Mouse (Mus musculus): ENCODE results near the gene Prkra.
"Not testable (repeated sequence)": the region's sequence is repeated elsewhere in the genome, so short reads cannot be mapped to it uniquely, and the experiment has no call there.

The Prkra gene

DNA sequence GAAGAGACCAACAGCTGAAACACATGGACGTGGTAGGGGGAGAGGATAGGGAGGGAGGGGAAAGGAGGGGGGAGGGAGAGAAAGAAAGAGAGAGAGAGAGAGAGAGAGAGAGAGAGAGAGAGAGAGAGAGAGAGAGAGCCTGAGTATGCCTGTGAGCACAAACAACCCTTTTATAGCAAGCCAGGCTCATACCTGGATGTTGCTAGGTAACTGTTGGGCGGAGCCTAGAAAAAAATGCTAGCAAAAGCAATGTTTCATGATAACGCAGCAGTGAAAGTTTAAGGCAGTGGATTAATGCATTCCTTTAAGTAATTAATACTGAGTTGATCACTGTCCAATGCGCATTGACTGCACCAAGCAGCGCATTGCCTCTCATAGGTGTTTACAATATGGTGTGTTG lies 6.8 kb upstream of the Prkra start:
- DNase-seq, result no peak

DNA sequence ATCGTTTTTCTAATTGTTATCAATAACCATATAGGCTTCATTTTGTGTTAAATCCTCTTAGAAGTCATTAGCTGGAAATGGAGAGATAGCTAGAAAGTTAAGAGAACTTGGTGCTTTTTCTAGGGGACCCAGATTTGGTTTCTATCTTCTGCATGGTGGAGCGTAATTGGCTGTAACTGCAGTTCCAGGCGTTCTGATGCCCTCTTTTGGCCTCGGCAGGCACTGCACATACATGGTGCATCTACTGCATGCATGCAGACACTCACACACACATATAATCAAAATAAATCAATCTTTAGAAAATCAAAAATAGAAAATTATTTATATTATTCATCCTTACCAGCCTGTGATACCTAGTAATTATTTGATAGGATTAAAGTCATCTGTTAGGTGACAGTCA lies 5.3 kb upstream of the Prkra start:
- no peak for DNase-seq

DNA sequence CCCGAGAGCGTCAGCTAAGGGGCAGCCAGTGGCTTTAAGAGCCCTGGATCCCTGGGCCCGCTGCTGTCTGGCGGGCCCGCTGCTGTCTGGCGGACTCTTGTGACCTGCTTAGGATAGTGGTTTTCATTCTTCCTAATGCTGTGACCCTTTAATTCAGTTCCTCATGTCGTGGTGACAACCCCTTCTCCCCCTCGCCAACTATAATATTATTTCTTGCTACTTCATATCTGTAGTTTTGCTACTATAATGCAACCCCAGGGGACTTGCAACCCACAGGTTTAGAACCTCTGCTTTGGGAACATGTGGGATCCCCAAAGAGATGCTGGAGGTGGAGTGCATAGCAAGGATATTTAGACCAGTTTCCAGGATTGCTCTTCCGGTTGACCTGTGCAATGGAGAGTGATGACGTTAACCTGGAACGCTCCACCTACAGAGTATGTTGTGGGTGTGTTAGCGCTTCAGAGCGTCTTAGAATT lies 889 bp upstream of the Prkra start:
- peak; percentile 44 for DNase-seq

DNA sequence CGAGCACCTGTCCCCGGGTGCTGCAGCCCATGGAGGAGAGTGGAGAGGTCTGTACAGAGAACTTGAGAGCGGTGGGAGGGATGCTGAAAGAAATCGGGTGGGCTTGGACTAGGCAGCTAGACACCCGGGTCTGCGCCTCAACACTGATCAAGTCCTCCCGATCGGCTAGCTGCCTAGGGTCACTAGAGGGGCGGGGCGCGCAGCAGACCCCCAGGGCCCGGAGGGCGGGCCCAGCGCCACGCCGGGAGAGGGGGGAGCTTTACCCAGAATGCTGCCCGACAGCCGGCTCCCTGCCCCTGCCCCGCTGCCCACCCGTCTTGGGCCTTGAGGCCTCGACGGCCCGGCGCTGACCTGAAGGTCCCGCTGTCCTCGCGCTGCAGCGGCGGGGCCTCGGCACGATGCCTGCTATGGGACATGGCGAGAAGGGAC lies 360 bp downstream of the Prkra start:
- DNase-seq, result no peak

DNA sequence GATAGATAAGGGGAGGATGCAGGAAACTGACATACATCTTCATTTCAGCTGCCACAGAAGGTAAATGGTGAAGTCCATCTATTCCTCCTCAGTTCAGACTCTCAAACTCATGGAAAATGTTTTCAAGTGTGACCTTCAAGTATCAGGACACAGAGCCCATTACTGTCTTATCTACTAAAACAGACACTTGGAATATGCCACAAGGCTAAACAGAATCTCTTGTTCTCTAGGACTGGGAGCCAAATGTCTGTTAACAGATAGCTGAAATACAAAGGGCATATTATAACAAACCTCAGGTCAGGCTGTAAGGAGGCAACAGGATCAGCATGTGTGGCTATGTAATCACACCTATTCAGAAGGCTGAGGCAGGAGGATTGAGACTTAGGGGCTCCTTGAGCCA lies 4.0 kb downstream of the Prkra start:
- DNase-seq, result no peak

DNA sequence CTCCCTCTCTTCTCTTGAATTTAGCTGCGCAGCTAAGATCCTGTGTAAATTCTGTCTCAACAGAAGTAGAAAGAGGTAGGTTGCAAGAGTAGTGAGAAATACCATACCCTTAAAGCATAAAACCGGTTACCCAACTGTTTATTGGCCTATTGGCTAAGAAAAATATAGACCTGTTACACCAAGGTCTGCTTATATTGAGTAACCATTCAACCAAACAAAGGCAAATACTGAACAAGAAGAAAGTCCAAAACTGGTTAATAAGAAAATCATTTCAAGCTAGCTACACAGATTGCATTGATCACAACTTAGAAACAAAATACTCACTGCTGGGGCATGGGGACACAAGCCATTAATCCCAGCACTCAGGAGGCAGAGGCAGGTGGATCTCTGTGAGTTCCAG lies 8.2 kb downstream of the Prkra start:
- no peak for DNase-seq

DNA sequence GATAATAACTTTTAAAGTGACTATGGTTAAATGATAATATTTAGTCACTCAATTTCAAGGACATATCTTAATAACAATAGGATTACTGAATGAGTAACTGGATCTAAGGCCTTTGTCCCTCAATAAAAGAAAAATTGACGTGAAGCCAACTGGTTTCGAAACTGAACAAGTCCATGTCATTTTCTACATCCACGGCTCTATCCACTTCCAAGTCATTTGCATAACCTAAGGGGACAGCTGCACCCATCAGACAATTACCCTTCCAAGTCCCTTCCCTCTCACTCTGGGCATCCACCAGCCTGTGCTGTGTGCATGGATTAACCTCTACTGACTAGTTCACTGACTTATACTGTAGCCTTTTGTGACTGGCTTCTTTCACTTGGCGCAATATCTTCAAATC lies 16.2 kb downstream of the Prkra start:
- no peak for DNase-seq

DNA sequence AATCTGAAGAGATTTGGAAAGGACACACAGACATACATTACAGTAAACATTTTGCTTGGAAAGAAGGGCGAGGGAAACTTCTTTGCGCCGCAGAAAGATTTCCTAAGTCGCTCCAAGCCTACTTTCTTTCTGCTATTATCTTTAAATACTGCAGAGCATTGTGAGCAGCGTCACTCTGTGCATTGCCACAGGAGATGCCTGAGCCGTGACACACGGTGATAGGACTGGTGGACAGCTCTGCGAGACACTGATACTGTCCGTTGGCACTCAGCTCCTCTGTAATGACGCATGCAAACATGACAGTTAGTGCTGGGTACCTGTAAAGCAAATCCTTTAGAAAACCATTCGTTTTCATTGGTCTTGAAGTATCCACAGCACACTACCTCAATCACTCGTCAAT lies 17.5 kb downstream of the Prkra start:
- DNase-seq, result no peak

DNA sequence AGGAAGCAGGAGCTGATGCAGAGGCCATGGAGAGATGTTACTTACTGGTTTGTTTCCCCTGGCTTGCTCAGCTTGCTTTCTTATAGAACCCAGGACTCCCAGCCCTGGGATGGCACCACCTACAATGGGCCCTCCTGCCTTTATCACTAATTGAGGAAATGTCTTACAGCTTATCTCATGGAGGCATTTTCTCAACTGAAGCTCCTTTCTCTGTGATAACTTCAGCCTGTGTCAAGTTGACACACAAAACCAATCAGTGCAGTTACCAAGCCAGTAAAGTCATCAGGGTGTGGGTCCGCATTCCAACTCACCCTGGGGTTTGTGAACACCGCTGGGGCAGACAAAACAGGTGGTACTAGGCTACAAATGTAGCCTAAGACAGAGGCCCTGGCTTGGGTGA lies 25.5 kb downstream of the Prkra start:
- DNase-seq, result not testable (repeated sequence)

DNA sequence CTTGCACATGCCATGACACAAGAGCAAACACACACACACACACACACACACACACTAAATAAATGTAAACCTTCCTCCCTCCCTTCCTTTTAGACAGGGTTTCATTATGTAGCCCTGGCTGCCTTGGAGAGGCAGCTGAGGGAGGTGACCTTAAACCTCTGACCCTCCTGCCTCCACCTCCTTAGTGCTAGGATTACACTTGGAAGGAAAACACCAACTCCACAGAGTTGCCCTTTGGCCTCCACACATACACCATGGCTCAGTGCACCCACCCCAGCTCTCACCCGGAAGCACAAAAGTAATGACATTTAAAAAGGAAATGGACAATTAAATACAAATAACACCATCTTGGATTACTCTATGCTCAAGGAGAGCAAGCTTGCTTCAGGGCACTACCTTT lies 26.1 kb downstream of the Prkra start:
- DNase-seq, result no peak

DNA sequence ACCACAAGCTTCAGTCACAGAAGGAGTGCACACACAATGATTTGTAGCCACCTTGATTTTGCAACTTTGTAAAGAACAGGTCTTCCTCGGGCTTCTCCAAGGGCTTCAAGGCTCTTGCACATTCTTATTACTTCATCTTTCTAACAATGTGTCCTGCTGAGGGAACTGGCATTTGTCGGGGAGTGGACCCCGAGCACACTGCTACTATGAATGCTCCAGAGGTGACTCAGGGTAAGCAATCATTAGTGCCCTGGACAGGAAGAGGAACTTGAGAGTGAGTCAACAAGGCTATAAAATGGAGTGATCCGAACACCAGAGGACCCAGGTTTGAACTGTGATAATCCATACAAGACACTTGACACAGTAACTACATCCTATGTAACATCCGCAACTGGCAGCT lies 27.6 kb downstream of the Prkra start:
- no peak for DNase-seq

DNA sequence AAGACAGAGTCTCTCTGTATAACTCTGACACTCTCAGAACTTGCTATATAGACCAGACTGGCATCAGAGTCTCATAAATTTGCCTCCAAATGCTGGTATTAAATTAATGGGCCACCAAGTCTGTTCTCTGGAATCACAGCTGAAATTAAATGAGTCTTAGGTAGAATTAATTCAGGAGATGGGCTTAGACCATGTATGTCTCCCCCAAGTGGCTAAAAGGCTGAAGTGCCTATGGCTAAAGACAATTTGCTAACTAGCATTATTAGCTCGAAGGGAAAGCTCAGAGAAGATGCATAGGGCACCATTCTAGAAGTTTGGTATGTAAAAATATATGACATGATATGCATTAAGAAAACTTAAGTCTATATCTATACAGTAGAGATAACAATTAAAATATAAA lies 29.7 kb downstream of the Prkra start:
- DNase-seq, result no peak

DNA sequence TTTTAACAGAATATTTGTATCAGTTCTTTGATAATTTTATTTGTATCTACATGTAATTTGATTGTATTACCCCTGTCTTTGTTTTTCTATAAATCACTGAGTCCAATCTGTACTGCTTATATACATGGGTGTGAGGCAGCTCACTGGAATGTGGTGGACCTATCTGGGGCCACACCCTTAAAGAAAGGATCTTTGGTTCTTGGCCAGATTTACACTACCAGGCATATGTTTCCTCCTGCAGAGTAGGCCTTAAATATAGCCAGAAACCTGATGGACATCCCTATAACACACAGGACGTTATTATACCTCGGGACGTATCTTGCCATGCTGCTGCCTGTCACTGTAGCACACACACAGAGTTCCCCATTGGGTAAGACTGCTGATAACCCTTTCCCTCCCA lies 35.8 kb downstream of the Prkra start:
- no peak for DNase-seq

DNA sequence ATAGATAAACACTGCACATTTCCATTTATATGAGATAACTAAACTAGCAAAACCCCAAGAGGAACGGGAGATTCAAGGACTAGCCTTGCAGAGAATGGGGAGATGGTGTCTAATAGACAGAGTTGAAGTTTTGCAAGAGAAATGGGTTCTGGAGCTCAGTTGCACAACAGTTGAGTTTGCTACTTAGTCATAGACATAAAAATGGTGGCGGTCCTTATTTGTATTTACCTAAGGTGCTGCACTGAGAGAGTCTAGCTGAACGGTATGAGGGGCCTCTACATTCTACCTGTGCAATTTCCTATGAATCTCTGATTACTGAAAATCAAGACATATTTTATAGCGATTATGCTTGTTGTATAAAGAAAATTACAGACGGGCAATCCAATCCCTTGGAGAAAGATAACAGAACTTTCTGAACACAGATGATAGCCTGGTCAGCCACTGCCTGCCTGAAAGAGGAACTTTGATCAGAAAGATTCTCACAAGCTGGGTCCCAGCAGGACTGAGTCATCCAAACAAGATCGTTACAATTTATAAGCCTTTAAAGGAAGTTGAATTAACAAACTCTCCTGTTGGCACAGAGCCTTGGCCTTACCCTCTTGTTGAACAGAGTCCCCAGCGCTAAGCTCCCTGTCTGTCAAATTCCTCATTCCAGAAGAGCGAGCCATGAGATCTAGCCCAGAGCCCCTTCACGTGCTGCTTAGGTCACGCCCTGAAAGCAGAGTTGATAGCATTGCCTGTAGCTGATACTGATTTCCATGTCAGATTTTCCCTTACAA lies 37.3 kb downstream of the Prkra start:
- no peak for DNase-seq

DNA sequence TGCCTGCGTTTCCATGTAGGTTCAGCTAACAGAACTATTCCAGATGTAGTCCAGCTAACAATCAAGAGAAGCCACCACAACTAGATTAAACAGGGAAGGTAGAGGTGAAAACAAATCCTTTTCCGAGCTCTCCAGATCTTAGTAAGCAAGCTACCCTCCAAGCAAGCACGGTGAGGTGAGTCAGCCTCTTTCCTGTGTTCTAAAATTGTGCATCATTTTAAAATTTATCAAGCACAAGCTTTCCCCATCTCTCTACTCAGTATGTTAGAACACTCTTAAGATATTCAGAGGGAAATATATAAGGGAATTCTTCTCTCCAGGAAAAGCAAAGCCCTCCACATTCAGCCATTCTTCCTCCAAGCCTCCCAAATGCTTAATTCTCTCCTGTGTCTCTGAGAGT lies 41.1 kb downstream of the Prkra start:
- no peak for DNase-seq

DNA sequence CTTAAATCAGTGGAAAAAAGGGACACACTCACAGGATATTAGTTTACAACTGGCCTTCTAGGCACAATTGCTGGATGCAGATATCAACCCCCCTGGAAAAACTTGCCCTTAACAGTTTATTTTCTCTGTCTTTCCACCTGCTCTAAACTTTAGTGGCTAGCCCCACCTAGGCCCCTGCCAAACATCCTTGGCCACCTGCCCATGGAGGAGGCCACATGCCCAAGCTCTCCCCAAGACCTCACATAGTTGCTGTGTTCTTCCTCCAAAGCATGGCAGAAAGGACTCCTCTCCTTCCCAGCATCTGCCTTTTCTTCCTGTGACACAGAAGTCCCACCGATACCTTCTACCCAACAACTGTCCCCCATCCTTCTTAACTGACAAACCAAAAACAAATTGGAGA lies 45.6 kb downstream of the Prkra start:
- no peak for DNase-seq

DNA sequence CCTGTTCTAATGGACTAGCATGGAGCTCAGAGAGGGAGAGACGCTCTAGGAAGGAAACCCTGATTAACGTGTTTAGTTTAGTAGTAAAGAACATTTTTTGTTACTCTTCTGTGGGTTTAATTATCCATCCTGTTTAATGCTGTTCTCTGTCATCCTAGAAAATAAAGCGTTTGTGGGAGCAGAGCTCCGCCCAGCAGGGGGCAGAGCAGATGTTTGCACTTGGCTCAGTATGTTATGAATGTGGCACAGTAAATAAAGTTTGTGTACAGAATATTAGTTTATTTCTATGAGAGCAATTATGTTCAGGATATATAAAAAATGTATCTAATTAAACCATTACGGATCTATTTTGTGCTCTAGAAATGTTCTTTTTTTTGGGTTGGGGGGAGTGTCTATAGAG lies 48.6 kb downstream of the Prkra start:
- no peak for DNase-seq

DNA sequence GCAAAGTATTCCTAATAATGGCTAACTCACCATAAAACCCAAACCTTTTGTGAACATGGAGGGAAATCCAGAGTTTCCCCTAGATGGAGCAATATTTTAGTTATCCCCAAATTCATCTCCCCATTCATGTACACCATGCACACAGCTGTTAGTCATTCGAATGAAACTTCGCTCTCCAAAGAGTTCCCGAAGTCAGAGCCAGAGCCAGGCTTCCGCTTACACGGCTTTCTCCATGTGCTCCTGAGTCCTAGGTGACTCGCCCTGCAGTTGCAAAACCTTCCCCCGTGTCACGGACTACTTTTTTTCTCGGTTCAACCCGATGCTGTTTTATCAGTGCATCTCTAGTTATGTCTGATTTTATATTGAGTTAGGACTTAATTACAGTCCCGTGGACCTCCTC lies 50.3 kb downstream of the Prkra start:
- no peak for DNase-seq

DNA sequence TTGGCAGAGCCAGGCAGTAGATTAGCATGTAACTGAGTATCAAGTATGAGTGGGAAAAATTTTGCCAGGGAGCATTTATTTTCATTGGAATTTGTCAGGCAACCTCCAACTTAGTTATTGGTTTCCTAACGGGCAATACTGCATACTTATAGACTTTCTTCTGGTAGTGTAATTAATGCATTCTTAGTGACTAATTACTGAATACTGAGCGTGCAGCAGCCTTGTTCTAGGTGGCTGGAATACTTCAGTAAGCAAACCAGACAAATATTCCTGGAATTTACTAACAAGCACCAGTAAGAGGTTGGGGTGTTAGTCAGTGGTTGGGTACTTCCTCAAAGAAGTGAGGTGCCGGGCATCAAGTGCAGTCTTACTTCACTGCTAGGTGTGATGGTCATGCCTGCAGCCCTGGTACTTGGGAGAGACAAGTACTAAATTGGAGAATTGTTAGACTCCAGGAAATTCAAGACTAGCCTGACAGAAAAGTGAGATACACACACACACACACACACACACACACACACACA lies 55.4 kb downstream of the Prkra start:
- no peak for DNase-seq

DNA sequence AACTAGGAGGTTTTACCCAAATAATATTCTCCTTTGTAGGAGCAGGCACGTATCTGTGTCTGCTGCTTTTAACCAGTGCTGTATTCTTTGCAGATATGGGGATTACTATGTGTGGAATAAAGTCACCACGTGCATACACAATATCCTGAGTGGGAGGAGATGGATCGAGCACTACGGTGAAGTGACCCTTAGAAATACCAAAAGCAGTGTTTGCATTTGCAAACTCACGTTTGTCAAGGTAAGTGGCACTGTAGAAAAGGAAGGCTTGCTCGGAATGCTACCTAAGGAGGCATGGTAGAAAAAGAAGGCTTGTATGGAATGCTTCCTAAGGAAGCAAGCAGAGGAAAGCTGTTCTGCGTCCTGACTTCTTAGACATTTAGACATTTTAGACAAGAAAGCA lies 57.6 kb downstream of the Prkra start:
- DNase-seq, result no peak

DNA sequence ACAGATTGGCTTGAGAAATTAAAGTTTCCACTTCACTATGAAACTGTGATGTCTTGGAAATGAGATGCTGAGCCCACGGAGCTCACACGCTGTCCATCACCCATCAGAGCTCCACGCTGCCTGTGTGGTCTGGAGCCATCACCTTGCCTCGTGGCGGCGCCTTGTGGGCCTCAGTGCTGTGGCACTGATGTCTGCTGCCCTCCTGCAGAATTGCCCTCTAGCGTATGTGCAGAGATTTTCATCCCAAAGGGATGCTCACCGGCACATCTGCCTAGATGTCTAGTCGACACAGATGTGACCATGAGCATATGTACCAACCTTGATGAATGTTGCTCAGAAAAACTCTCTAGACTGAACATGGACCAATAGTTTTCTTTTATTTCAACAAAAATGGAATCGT lies 60.9 kb downstream of the Prkra start:
- DNase-seq, result no peak

DNA sequence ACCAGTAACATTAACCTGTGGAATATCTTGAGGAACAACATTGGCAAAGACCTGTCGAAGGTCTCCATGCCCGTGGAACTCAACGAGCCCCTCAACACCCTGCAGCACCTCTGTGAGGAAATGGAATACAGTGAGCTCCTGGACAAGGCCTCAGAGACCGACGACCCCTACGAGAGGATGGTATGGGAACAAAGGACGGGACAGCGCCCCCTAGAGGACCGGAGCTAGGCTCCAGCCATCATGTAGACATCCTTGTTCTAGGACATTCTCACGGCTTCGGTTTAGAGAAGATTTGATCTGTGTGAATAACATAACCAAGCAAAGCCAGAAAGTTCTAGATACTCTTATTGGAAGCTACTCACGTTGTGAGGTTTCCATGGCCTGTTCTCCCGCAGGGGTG lies 62.7 kb downstream of the Prkra start:
- no peak for DNase-seq
